33 mouse cellular contexts compared by ENCODE assay signal in the genomic region with DNA sequence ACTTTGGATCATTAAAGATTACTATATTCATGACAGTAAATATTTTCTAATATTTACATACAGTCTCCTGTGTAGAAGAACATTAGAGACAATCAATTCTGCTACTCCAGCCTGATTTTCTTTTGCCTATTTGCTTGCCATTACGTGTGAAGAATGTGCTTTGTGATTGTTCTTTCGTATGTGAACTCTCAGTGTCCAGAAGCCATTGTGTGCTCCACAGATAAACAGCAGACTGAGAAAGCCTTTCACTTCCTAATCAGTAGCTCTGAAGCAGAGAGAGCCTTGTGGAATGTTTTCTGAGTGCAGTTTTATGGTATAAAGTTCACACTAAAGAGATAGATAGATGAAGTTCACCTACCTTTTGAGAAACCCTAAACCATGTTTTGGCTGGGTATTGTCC.
DNase-seq lines count a peak whose midpoint lies in the region; ATAC-seq and TF ChIP-seq lines count a peak whose summit lies in the region.
"Had no signal": no experiment of that assay in that cellular context is flagged by ENCODE, and none has a peak within 500 bp of the region (broad histone marks: within the 10 kb centered on the region; RNA-seq: fewer than 3 reads in every experiment).

No protein-coding gene starts in this region.

- DNase-seq in heart, postnatal 4 days, result no peak
- DNase-seq in midbrain, embryonic 11.5 days (ENCODE audit: low spot score, missing footprints), result no peak
- no peak for DNase-seq in midbrain, postnatal 0 days (ENCODE audit: low spot score)
- DNase-seq in embryo, embryonic 10.5 days (ENCODE audit: low spot score), result peak; percentile 41
- no peak for DNase-seq in layer of hippocampus, adult 9-11 months
- DNase-seq in urinary bladder, postnatal 14 days (ENCODE audit: low spot score), result no peak
- DNase-seq: adrenal gland, postnatal 25 days; cerebellum, adult 18-20 months; cerebellum, postnatal 14 days; heart, adult 2 months; kidney, adult 11 months; kidney, postnatal 36 days; liver, embryonic 13.5 days; lung, adult 18-20 months; lung, postnatal 4 days; right cerebral cortex, postnatal 4 days; thymus, adult 18-20 months; thymus, postnatal 25 days had no signal

- H3K9me3 ChIP-seq in heart, embryonic 11.5 days (replicated peaks; ENCODE audit: control insufficient read depth, low read length), result no peaks in the 10 kb centered on the region
- H3K9me3 ChIP-seq in midbrain, embryonic 11.5 days (ENCODE audit: control insufficient read depth, low read length), result no peaks in the 10 kb centered on the region
- no peaks in the 10 kb centered on the region for H3K9me3 ChIP-seq in midbrain, postnatal 0 days (ENCODE audit: low read length)
- H3K9me3 ChIP-seq: embryonic facial prominence, embryonic 13.5 days; forebrain, embryonic 10.5 days; hindbrain, embryonic 13.5 days; kidney, embryonic 15.5 days; limb, embryonic 15.5 days; liver, embryonic 13.5 days; neural tube, embryonic 13.5 days had no signal

- no peak for ATAC-seq in heart, embryonic 11.5 days (replicated peaks; ENCODE audit: insufficient number of reproducible peaks, low FRiP score, low TSS enrichment)
- ATAC-seq in midbrain, embryonic 11.5 days (ENCODE audit: low FRiP score), result peak; percentile 55; the same call in 1 of the 2 replicates
- ATAC-seq in midbrain, postnatal 0 days (ENCODE audit: low FRiP score), result no peak
- ATAC-seq: CD4-positive, CD25-positive, alpha-beta regulatory T cell, adult 4 months; forebrain, embryonic 16.5 days; lung, postnatal 0 days; midbrain, embryonic 16.5 days had no signal

- TF ChIP-seq CTCF in midbrain, postnatal 0 days (IDR thresholded peaks at IDR 0.05), result no peak

- H3K4me3 ChIP-seq in heart, embryonic 11.5 days (ENCODE audit: low read depth, low read length), result no peak overlapping the region
- no peak overlapping the region for H3K4me3 ChIP-seq in midbrain, embryonic 11.5 days (ENCODE audit: low read depth, low read length)
- no peak overlapping the region for H3K4me3 ChIP-seq in midbrain, postnatal 0 days (ENCODE audit: low read depth, low read length)
- H3K4me3 ChIP-seq: embryonic facial prominence, embryonic 13.5 days; forebrain, embryonic 10.5 days; heart, adult 2 months; hindbrain, embryonic 13.5 days; kidney, embryonic 15.5 days; layer of hippocampus, adult 2 months; limb, embryonic 15.5 days; liver, embryonic 13.5 days; megakaryocyte, embryonic 14.5 days; myocyte; neural tube, embryonic 13.5 days had no signal

- WGBS in heart, embryonic 11.5 days (ENCODE audit: insufficient replicate concordance), result 34% methylated on average over 2 of the region's 2 CpGs
- WGBS in midbrain, embryonic 11.5 days, result 15% methylated on average over 2 of the region's 2 CpGs
- 17% methylated on average over 2 of the region's 2 CpGs for WGBS in midbrain, postnatal 0 days

- no peak overlapping the region for H3K4me2 ChIP-seq in heart, embryonic 11.5 days
- no peak overlapping the region for H3K4me2 ChIP-seq in midbrain, embryonic 11.5 days
- H3K4me2 ChIP-seq in midbrain, postnatal 0 days (ENCODE audit: low read depth, low read length, poor library complexity, severe bottlenecking), result no peak overlapping the region
- H3K4me2 ChIP-seq: embryonic facial prominence, embryonic 13.5 days; hindbrain, embryonic 13.5 days; kidney, embryonic 15.5 days; limb, embryonic 15.5 days; liver, embryonic 13.5 days; neural tube, embryonic 13.5 days had no signal

- H3K27ac ChIP-seq in heart, embryonic 11.5 days (ENCODE audit: low read depth, low read length), result peak overlapping the region; percentile 29; the same call in 1 of the 2 replicates
- H3K27ac ChIP-seq in midbrain, embryonic 11.5 days (ENCODE audit: low read depth, low read length), result no peak overlapping the region
- no peak overlapping the region for H3K27ac ChIP-seq in midbrain, postnatal 0 days (ENCODE audit: low read depth, low read length)
- H3K27ac ChIP-seq: embryonic facial prominence, embryonic 13.5 days; forebrain, embryonic 10.5 days; heart, adult 2 months; hindbrain, embryonic 13.5 days; kidney, embryonic 15.5 days; layer of hippocampus, adult 2 months; limb, embryonic 15.5 days; liver, embryonic 13.5 days; neural tube, embryonic 13.5 days; stomach, postnatal 0 days had no signal

- no peak overlapping the region for H3K9ac ChIP-seq in heart, embryonic 11.5 days (ENCODE audit: low read depth, low read length)
- H3K9ac ChIP-seq in midbrain, embryonic 11.5 days (ENCODE audit: low read length), result no peak overlapping the region
- no peak overlapping the region for H3K9ac ChIP-seq in midbrain, postnatal 0 days (replicated peaks; ENCODE audit: low read length, poor library complexity, severe bottlenecking)
- H3K9ac ChIP-seq: embryonic facial prominence, embryonic 13.5 days; hindbrain, embryonic 13.5 days; kidney, embryonic 15.5 days; limb, embryonic 15.5 days; liver, embryonic 13.5 days; neural tube, embryonic 13.5 days had no signal

- H3K4me1 ChIP-seq in heart, embryonic 11.5 days (ENCODE audit: control insufficient read depth, insufficient read depth, low read length), result no peaks in the 10 kb centered on the region
- no peaks in the 10 kb centered on the region for H3K4me1 ChIP-seq in midbrain, embryonic 11.5 days (ENCODE audit: control insufficient read depth, insufficient read depth, low read length)
- no peaks in the 10 kb centered on the region for H3K4me1 ChIP-seq in midbrain, postnatal 0 days (ENCODE audit: insufficient read depth, low read length)
- H3K4me1 ChIP-seq: hindbrain, embryonic 13.5 days; kidney, embryonic 15.5 days; liver, embryonic 13.5 days; megakaryocyte, embryonic 14.5 days; neural tube, embryonic 13.5 days had no signal

- H3K36me3 ChIP-seq in heart, embryonic 11.5 days (ENCODE audit: control insufficient read depth, insufficient read depth, low read length), result no peaks in the 10 kb centered on the region
- H3K36me3 ChIP-seq in midbrain, embryonic 11.5 days (ENCODE audit: control insufficient read depth, insufficient read depth, low read length), result no peaks in the 10 kb centered on the region
- no peaks in the 10 kb centered on the region for H3K36me3 ChIP-seq in midbrain, postnatal 0 days (ENCODE audit: insufficient read depth, low read length)
- H3K36me3 ChIP-seq: embryonic facial prominence, embryonic 13.5 days; forebrain, embryonic 10.5 days; hindbrain, embryonic 13.5 days; kidney, embryonic 15.5 days; limb, embryonic 15.5 days; liver, embryonic 13.5 days; neural tube, embryonic 13.5 days had no signal

- no peaks in the 10 kb centered on the region for H3K27me3 ChIP-seq in heart, embryonic 11.5 days (ENCODE audit: control insufficient read depth, insufficient read depth, low read length)
- H3K27me3 ChIP-seq in midbrain, embryonic 11.5 days (ENCODE audit: control insufficient read depth, insufficient read depth, low read length), result no peaks in the 10 kb centered on the region
- H3K27me3 ChIP-seq in midbrain, postnatal 0 days (ENCODE audit: insufficient read depth, low read length), result no peaks in the 10 kb centered on the region
- H3K27me3 ChIP-seq: embryonic facial prominence, embryonic 13.5 days; hindbrain, embryonic 13.5 days; kidney, embryonic 15.5 days; limb, embryonic 15.5 days; liver, embryonic 13.5 days; megakaryocyte, embryonic 14.5 days; neural tube, embryonic 13.5 days had no signal
